Mouse (Mus musculus) midbrain, embryonic 14.5 days (tissue): ENCODE results near the gene Ralgps1. TPM values are rescaled to one million over a fixed set of nuclear protein-coding genes. Genes with fewer than 3 reads are reported as not detected.
"Not testable (repeated sequence)": the region's sequence is repeated elsewhere in the genome, so short reads cannot be mapped to it uniquely, and the experiment has no call there.

Source experiments
- ATAC-seq: fragments of 200-750 bp; cut with Nextera tagmentation; 2 replicates; pipeline ENCODE4 v1.8.0; 2017; ENCODE audit warnings: moderate number of reproducible peaks, moderate library complexity; ENCODE audit not compliant: low FRiP score, low TSS enrichment
- DNase-seq: peaks from one replicate; pipeline ENCODE4 v3.0.0-alpha.2; 2015
- H3K27ac ChIP-seq: fragments of 300-500 bp; sonication (generic); replicated peaks from 2 replicates; pipeline ENCODE4 v1.5.1; 2014; ENCODE audit warnings: mild to moderate bottlenecking, low read depth, low read length, moderate library complexity
- H3K27me3 ChIP-seq: fragments of 300-500 bp; sonication (generic); 2 replicates; pipeline ENCODE4 v1.6.1; 2014; ENCODE audit warnings: low read length, control low read depth, mixed read lengths; ENCODE audit not compliant: control insufficient read depth, insufficient read depth
- H3K36me3 ChIP-seq: fragments of 300-500 bp; sonication (generic); 2 replicates; pipeline ENCODE4 v1.6.1; 2014; ENCODE audit warnings: low read length, control low read depth; ENCODE audit not compliant: control insufficient read depth, insufficient read depth
- H3K4me1 ChIP-seq: fragments of 300-500 bp; sonication (generic); 2 replicates; pipeline ENCODE4 v1.6.1; 2014; ENCODE audit warnings: mild to moderate bottlenecking, antibody characterized with exemption, low read length, control low read depth; ENCODE audit not compliant: control insufficient read depth, insufficient read depth
- H3K4me2 ChIP-seq: fragments of 300-500 bp; sonication (generic); 2 replicates; pipeline ENCODE4 v1.6.1; 2014; ENCODE audit warnings: mild to moderate bottlenecking, low read length, moderate library complexity
- H3K4me3 ChIP-seq: fragments of 300-500 bp; sonication (generic); replicated peaks from 2 replicates; pipeline ENCODE4 v1.5.1; 2014; ENCODE audit warnings: low read depth, low read length
- H3K9ac ChIP-seq: fragments of 300-500 bp; sonication (generic); replicated peaks from 2 replicates; pipeline ENCODE4 v1.6.1; 2014; ENCODE audit warnings: mild to moderate bottlenecking, low read length, moderate library complexity
- H3K9me3 ChIP-seq: fragments of 300-500 bp; sonication (generic); 2 replicates; pipeline ENCODE4 v1.6.1; 2016; ENCODE audit warnings: low read length, control low read depth, mixed read lengths; ENCODE audit not compliant: control insufficient read depth
- WGBS: fragments of 180-500 bp; shearing (Covaris S2); extraction: QIAGEN DNeasy Blood & Tissue Kit; methylation state at CpG from one replicate; pipeline ENCODE4 v1.1.7; 2014; 5-methylcytosine and 5-hydroxymethylcytosine counted together
- polyA plus RNA-seq: library from polyadenylated mRNA; unstranded; fragments of >200 nt; fragmentation: Nextera tagmentation; extraction: Ambion mirVana; gene quantifications from 2 replicates; pipeline ENCODE4 v1.2.1, GENCODE M21; 2014

The Ralgps1 gene
- polyA plus RNA-seq, 1 experiment from 2014 or later, result 58.8 TPM

DNA sequence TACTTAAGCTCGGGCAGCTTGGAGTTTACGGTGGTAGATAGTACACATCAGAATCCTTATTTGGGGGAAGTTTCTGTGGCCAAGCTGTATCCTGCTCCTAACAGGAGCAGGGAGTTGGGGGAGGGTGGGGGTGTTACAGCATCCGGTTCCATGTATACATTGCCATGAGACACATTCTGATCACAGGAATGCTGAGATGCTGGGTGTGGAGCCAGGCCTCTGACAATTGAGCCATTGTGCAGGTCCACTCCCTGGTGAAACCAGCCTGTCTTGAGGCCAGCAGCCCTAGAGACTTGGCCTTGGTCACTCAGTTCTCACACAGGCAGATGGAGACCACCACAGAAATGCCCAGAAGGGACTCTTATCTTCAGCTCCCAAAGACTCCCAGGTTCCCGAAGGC is 151.6 kb downstream of the Ralgps1 start:
- H3K27me3 ChIP-seq, result no peaks in the 10 kb centered on the region
- no peak overlapping the region for H3K27ac ChIP-seq
- peaks cover 25% of the 10 kb centered on the region for H3K4me1 ChIP-seq
- no peak overlapping the region for H3K4me2 ChIP-seq
- H3K4me3 ChIP-seq, result no peak overlapping the region
- H3K9ac ChIP-seq, result no peak overlapping the region
- H3K9me3 ChIP-seq, result no peaks in the 10 kb centered on the region
- H3K36me3 ChIP-seq, result no peaks in the 10 kb centered on the region
- 91% methylated on average over 4 of the region's 4 CpGs for WGBS
- no peak for ATAC-seq
- DNase-seq, result no peak

DNA sequence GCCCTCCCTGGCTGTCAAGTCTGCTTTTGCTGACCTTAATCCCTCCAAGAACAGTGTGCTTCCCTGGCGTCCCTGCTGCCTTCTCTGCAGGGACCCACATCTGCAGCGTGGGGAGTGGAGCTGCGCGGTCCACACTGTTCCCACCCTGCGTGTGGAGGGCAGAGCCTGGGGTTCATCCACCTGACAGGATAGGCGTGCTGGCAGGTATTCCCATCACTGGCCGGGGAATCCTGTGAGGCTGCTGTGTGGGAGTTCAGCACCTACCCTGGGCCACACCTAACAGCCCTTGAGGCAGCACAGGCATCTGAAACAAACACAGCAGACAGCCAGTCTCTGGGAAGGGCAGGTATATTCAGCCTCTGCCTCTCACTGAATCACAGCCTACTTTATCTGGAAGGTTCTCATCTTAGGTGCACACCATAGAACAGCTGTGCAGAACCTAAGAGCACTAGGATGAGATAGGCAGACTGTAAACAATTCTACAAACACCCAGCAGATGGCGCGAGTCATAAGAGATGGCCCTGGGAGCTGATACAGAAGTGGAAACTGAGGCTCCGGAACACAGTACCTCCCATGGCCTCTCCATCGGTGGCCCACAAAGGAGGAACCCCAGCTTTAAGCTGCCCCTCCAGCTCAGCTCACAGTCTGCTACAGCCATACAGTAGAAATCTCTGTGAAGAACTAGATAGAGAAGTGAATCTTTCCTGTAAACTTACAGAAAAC is 152.2 kb downstream of the Ralgps1 start:
- H3K27ac ChIP-seq, result no peak overlapping the region
- no peaks in the 10 kb centered on the region for H3K36me3 ChIP-seq
- H3K4me2 ChIP-seq, result no peak overlapping the region
- ATAC-seq (no peak), DNase-seq (peak; percentile 67)
- no peak overlapping the region for H3K4me3 ChIP-seq
- H3K9ac ChIP-seq, result no peak overlapping the region
- peaks cover 25% of the 10 kb centered on the region for H3K4me1 ChIP-seq
- H3K9me3 ChIP-seq, result no peaks in the 10 kb centered on the region
- WGBS, result 58% methylated on average over 11 of the region's 11 CpGs
- no peaks in the 10 kb centered on the region for H3K27me3 ChIP-seq

DNA sequence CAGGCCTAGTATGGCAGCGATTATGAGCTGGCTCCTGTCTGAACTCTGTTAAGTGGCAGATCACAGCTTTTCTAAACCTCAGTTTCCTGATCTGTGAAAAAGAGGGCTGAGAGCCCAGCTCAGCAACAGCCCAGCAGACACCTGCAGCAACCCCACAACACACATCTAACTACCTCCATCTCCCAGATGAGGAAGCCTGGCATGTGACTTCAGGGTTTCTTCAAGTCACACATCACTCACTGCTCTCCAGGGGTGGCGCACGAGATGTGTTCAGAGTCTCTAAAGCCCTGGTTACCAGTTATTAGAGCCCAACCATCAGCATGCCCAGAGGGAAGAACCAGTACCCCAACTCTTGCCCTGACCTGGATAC is 153.9 kb downstream of the Ralgps1 start:
- Histone ChIP-seq H3K36me3 (no peaks in the 10 kb centered on the region), H3K9me3 (no peaks in the 10 kb centered on the region), H3K4me2 (peak overlapping the region; percentile 62), H3K4me1 (peaks cover 25% of the 10 kb centered on the region), H3K4me3 (peak overlapping the region; percentile 35; the same call in 1 of the 2 replicates), H3K27ac (no peak overlapping the region), H3K27me3 (no peaks in the 10 kb centered on the region), H3K9ac (no peak overlapping the region)
- no peak for DNase-seq
- 44% methylated on average over 3 of the region's 3 CpGs for WGBS
- ATAC-seq, result no peak

DNA sequence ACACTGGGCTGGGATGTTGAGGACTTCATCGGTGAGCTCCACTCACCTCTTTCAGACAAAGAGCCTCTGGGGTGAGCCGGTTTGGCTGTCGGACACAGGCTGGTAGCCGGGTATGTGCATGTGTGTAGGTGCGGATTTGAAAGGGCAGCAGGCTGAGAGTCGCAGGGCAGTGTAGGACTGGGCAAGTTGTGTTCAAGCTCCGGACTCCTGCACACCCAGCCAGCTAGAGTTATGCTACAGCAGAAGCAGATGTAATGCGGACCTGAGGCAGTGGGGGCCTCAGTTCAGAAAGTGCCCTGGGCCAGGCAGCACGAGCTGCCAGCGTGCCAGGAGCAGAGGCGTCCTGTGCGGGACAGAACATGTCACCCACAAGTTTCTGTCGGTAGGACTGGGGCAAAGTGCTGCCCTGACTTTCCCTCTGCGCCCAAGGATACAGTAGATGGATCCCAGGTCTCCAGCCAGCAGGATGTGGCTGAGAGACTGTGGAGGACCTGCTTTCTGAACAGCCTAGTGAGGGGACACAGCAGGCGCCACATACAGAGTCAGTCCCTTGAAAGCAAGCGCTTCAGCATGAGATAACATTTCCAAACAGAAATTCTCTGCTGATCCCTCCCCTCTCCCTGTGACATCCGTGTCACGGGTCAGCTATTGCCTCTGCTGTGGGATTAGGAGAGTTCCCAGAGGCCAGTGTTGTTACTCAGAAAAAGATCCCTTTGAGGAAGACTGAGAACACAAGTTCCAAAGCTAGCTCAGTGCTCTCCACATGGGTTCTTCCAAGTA is 154.5 kb downstream of the Ralgps1 start:
- DNase-seq (peak; percentile 45), ATAC-seq (no peak)
- peaks cover 25% of the 10 kb centered on the region for H3K4me1 ChIP-seq
- H3K4me2 ChIP-seq, result peak overlapping the region; percentile 62
- no peaks in the 10 kb centered on the region for H3K27me3 ChIP-seq
- WGBS, result 5% methylated on average over 18 of the region's 18 CpGs
- no peaks in the 10 kb centered on the region for H3K9me3 ChIP-seq
- no peaks in the 10 kb centered on the region for H3K36me3 ChIP-seq
- H3K9ac ChIP-seq, result peak overlapping the region; percentile 51
- H3K27ac ChIP-seq, result peak overlapping the region; percentile 84
- peak overlapping the region; percentile 35 for H3K4me3 ChIP-seq

DNA sequence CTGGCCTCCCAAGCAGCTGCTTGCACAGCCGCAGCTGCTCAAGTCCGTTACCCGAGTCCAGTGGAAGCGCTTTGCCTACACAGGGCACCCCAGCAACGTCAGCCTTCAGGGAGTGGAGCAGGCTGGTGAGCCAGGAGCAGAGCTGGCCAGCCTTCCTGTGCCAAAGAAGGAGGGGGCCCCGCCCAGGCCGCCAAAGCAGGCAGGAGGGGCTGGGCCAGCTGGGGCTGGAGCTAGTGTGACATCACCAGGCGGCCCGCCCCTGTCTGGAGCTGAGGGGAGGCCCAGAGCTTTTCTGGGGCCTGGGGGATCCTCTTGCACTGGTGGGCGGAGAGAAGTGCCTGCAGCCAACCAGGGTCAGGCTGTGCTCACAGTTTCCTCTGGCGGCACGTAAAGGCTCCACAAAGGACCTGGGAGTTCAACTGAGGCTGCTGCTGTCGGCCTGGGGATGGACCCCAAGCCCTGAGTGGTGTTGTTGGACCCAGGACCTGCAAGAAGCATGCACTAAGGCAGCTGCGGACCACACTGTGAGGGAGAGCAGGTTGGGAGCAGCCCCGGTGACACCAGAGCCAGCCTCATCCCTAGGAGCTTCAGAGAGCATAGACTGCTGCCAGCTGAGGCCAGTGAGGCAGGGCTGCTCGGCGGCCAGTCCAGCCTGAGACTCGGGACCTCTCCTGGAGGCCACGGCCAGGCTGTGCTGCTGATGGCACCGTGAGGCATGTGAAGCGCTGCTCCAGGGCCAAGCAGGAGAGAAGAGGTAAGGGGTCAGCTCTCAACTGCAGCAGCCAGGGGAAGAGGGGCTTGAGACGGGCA is 155.4 kb downstream of the Ralgps1 start, which contains the start of gene Angptl2:
Gene Angptl2 (plus strand): TSS at position 370 of the 810 bp plus-strand sequence.
- peaks cover 25% of the 10 kb centered on the region for H3K4me1 ChIP-seq
- DNase-seq (peak; percentile 88), ATAC-seq (peak; percentile 91)
- peak within 1 kb of the TSS; percentile 62 for H3K4me2 ChIP-seq
- H3K27ac ChIP-seq, result peak within 1 kb of the TSS; percentile 84
- no peaks in the 10 kb centered on the region for H3K36me3 ChIP-seq
- no peaks in the 10 kb centered on the region for H3K9me3 ChIP-seq
- H3K9ac ChIP-seq, result peak within 1 kb of the TSS; percentile 51
- under 1% methylated on average over 22 of the region's 22 CpGs for WGBS
- H3K4me3 ChIP-seq, result peak within 1 kb of the TSS; percentile 35
- H3K27me3 ChIP-seq, result no peaks in the 10 kb centered on the region

DNA sequence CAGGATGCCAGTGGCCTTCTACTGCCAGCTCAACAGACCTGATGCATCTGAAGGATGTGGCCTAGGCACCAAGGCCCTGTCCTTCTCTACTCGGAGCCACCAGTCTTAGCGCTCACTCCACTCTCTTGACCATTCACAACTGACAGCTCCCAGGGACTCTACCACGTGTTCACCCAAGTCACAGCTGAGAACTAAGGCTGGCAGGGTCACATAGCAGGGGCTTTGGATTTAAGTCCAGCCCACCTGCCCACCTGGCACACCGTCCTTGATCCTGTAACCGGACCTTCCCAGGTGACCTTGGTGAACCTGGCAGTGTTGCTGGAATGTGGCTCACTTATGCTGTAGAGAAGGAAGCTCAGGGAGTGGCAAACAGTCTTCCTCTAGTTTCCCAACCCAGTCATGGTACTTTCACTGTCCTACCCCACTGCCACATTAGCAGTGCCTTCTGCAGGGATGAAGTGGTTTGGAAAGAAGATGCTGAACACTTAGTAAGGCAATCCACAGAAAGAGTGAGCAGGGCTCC is 156.0 kb downstream of the Ralgps1 start:
- H3K9me3 ChIP-seq, result no peaks in the 10 kb centered on the region
- DNase-seq (no peak), ATAC-seq (no peak)
- peak overlapping the region; percentile 62 for H3K4me2 ChIP-seq
- peak overlapping the region; percentile 51; the same call in 1 of the 2 replicates for H3K9ac ChIP-seq
- peaks cover 25% of the 10 kb centered on the region for H3K4me1 ChIP-seq
- H3K27ac ChIP-seq, result peak overlapping the region; percentile 84
- peak overlapping the region; percentile 35; the same call in 1 of the 2 replicates for H3K4me3 ChIP-seq
- 72% methylated on average over 5 of the region's 5 CpGs for WGBS
- no peaks in the 10 kb centered on the region for H3K27me3 ChIP-seq
- H3K36me3 ChIP-seq, result no peaks in the 10 kb centered on the region

DNA sequence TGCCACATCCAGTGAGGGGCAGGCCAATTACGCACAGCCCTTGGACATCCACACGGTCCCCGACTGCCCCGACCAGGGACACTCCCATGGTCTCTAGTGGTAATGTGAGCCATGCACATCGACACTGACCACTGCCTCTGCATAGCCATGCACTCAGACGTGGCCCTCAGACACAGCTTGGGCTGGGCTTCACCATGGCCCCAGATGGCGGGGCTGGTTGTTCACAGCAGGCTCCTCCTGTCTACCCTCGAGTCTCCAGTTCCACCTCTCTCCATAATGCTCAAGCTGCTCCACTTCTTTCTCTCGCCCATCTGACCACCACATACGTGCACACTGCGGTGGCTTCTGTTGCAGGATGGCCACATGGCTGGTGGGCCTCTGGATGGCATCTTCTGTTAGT is 160.0 kb downstream of the Ralgps1 start:
- H3K4me3 ChIP-seq, H3K27me3 ChIP-seq, DNase-seq, H3K9me3 ChIP-seq, H3K36me3 ChIP-seq, H3K4me2 ChIP-seq, H3K27ac ChIP-seq, ATAC-seq, H3K9ac ChIP-seq: not testable (repeated sequence)
- H3K4me1 ChIP-seq, result peaks cover 14% of the 10 kb centered on the region
- 90% methylated on average over 11 of the region's 11 CpGs for WGBS

DNA sequence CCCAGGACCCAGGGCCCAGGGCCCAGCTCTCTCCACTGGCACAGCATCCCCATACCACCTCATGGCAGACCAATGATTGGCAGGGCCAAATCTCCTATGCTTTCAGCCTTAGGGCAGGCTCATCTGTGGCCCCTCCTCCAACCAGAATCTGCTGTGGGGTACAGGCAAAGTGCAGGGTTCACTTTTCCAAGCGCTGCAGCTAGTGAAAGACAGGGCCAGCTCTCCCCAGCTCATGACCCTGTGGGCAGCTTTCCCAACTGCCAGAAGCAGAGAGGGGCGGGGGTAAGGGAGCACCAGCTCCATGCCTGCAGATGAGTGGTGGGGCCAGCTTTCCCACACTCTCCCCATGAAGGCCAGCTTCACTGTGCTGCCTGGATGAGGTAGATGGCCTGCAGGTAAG is 160.4 kb downstream of the Ralgps1 start:
- DNase-seq (no peak), ATAC-seq (no peak)
- no peak overlapping the region for H3K27ac ChIP-seq
- 82% methylated on average over 2 of the region's 2 CpGs for WGBS
- no peak overlapping the region for H3K4me3 ChIP-seq
- no peaks in the 10 kb centered on the region for H3K36me3 ChIP-seq
- H3K4me1 ChIP-seq, result peaks cover 14% of the 10 kb centered on the region
- no peak overlapping the region for H3K9ac ChIP-seq
- H3K27me3 ChIP-seq, result no peaks in the 10 kb centered on the region
- no peaks in the 10 kb centered on the region for H3K9me3 ChIP-seq
- no peak overlapping the region for H3K4me2 ChIP-seq
